Mouse (Mus musculus): ENCODE results near the gene Acacb.
A peak's percentile ranks its signal among the peaks of the same experiment; 100 is the strongest.

Gene Acacb

GRCm38 (mm10) chr5:114146028-114146888 lies at the start of gene Acacb:
Gene Acacb, plus strand, starts transcription at chr5:114146535.
- DNase-seq, result no peak

GRCm38 (mm10) chr5:114099709-114100389 lies 46.5 kb upstream of the Acacb start:
- DNase-seq, result peak; percentile 95

- DNase-seq, result no peak
Observed at GRCm38 (mm10) chr5:114100390-114101099, 45.8 kb upstream of the Acacb start.

GRCm38 (mm10) chr5:114101873-114102272 lies 44.5 kb upstream of the Acacb start:
- DNase-seq, result no peak

- DNase-seq, result no peak
Observed at GRCm38 (mm10) chr5:114102807-114103206, 43.5 kb upstream of the Acacb start.

- no peak for DNase-seq
Observed at GRCm38 (mm10) chr5:114106391-114106935, 39.9 kb upstream of the Acacb start.

- no peak for DNase-seq
Observed at GRCm38 (mm10) chr5:114113334-114113733, 33.0 kb upstream of the Acacb start.

GRCm38 (mm10) chr5:114115030-114115429 lies 31.3 kb upstream of the Acacb start:
- no peak for DNase-seq

GRCm38 (mm10) chr5:114116586-114116985 lies 29.7 kb upstream of the Acacb start:
- no peak for DNase-seq

- no peak for DNase-seq
Observed at GRCm38 (mm10) chr5:114119806-114120205, 26.5 kb upstream of the Acacb start.

- no peak for DNase-seq
Observed at GRCm38 (mm10) chr5:114126008-114126407, 20.3 kb upstream of the Acacb start.

GRCm38 (mm10) chr5:114126499-114127244 lies 19.7 kb upstream of the Acacb start:
- DNase-seq, result no peak

- DNase-seq, result peak; percentile 88
Observed at GRCm38 (mm10) chr5:114127374-114128349, 18.7 kb upstream of the Acacb start, which contains the start of gene Alkbh2. Gene Alkbh2, minus strand, starts transcription at chr5:114128218.

- no peak for DNase-seq
Observed at GRCm38 (mm10) chr5:114129550-114130210, 16.7 kb upstream of the Acacb start.

GRCm38 (mm10) chr5:114130211-114130605 lies 16.1 kb upstream of the Acacb start, which contains the start of gene Ung:
Gene Ung, plus strand, starts transcription at chr5:114130386.
- DNase-seq, result peak; percentile 74

GRCm38 (mm10) chr5:114130698-114131520 lies 15.4 kb upstream of the Acacb start:
- DNase-seq, result peak; percentile 96

- no peak for DNase-seq
Observed at GRCm38 (mm10) chr5:114131521-114131840, 14.9 kb upstream of the Acacb start.

- DNase-seq, result no peak
Observed at GRCm38 (mm10) chr5:114132841-114133240, 13.5 kb upstream of the Acacb start.

- no peak for DNase-seq
Observed at GRCm38 (mm10) chr5:114134091-114134534, 12.2 kb upstream of the Acacb start.

GRCm38 (mm10) chr5:114135516-114135915 lies 10.8 kb upstream of the Acacb start:
- DNase-seq, result no peak

Measured in retina, postnatal 1 day (tissue).